Mouse (Mus musculus) retina, postnatal 7 days (tissue): ENCODE measurements around the gene Vmp1.

Experiments used
- DNase-seq: peaks from one replicate; pipeline ENCODE4 v3.0.0-alpha.2; 2012; ENCODE audit warnings: low read depth, low spot score

Gene Vmp1

GRCm38 (mm10) chr11:86634396-86634795 lies 49.2 kb downstream of the Vmp1 start:
- no peak for DNase-seq

GRCm38 (mm10) chr11:86629941-86630340 lies 53.7 kb downstream of the Vmp1 start:
- no peak for DNase-seq

GRCm38 (mm10) chr11:86629445-86629844 lies 54.2 kb downstream of the Vmp1 start:
- no peak for DNase-seq

- no peak for DNase-seq
Observed at GRCm38 (mm10) chr11:86628448-86628847, 55.2 kb downstream of the Vmp1 start.

GRCm38 (mm10) chr11:86627649-86628048 lies 56.0 kb downstream of the Vmp1 start:
- no peak for DNase-seq

GRCm38 (mm10) chr11:86626714-86627113 lies 56.9 kb downstream of the Vmp1 start:
- no peak for DNase-seq

GRCm38 (mm10) chr11:86624237-86624941 lies 59.2 kb downstream of the Vmp1 start:
- no peak for DNase-seq

GRCm38 (mm10) chr11:86623402-86624010 lies 60.1 kb downstream of the Vmp1 start:
- no peak for DNase-seq

- DNase-seq: no peak
Observed at GRCm38 (mm10) chr11:86622191-86622912, 61.3 kb downstream of the Vmp1 start.

- no peak for DNase-seq
Observed at GRCm38 (mm10) chr11:86621139-86621538, 62.5 kb downstream of the Vmp1 start.

- no peak for DNase-seq
Observed at GRCm38 (mm10) chr11:86618548-86619335, 64.9 kb downstream of the Vmp1 start.

- no peak for DNase-seq
Observed at GRCm38 (mm10) chr11:86614607-86615006, 69.0 kb downstream of the Vmp1 start.

GRCm38 (mm10) chr11:86614056-86614530 lies 69.5 kb downstream of the Vmp1 start:
- no peak for DNase-seq

- DNase-seq: no peak
Observed at GRCm38 (mm10) chr11:86611991-86612390, 71.6 kb downstream of the Vmp1 start.

- DNase-seq: no peak
Observed at GRCm38 (mm10) chr11:86610239-86610638, 73.4 kb downstream of the Vmp1 start.

GRCm38 (mm10) chr11:86607808-86608350 lies 75.8 kb downstream of the Vmp1 start:
- DNase-seq: no peak

GRCm38 (mm10) chr11:86606621-86607339 lies 76.9 kb downstream of the Vmp1 start:
- no peak for DNase-seq

GRCm38 (mm10) chr11:86604732-86605520 lies 78.7 kb downstream of the Vmp1 start:
- no peak for DNase-seq

- no peak for DNase-seq
Observed at GRCm38 (mm10) chr11:86604289-86604688, 79.3 kb downstream of the Vmp1 start.

- DNase-seq: no peak
Observed at GRCm38 (mm10) chr11:86603719-86604118, 79.9 kb downstream of the Vmp1 start.
